Mouse (Mus musculus): ENCODE data around the gene St6gal2. TPM values are rescaled to one million over a fixed set of nuclear protein-coding genes. Genes with fewer than 3 reads are reported as not detected.

Gene St6gal2
- polyA plus RNA-seq (2015; fragmentation: Nextera tagmentation; extraction: Ambion mirVana), result 29.0 and 32.6 TPM in 2 replicates

DNA sequence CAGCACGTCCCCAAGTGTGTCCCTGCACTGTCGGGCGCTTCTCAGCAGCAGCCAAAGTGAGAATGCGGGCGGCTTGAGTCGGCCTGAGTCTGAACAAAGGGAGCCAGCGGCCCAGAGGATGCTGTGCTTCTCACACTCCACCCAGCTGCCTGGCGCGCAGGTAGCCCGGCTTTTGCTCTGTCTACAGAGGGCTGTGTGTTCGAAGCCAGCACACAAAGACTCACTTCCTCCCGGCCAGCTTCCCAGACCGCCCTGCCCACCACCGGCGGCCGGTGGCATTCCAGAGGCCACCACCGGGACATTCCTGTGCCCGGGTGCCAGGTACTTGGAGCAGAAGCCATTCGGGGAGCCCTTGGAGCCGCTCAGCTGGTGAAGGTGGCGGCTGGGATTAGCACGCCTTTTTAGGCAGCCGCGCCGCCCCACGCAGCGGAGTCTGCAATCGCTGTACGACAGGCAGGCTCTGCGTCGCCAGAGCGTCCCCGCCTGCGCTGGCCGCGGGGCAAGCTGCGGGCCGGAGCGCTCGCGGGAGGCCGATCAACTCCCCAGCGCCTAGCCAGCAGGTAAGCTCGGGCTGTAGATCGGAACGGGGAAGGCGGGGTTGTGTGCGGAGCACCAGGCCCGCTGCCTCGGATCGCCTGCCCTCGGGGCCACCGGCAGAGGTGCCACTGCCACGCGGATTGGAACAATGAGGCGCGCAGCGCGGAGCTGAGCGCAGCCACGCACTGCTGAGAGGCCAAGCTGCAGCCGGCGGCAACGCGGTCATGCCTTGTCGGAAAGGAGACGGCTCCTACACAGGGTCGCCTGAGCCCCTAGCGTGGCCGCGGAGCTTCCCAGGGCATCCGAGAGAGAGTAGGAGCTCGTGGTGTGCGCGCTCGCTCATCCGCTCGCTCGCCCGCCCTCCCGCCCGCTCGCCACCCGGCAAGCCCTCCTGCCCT lies at the start of gene St6gal2:
Gene St6gal2 (plus strand): TSS at position 133 of the 935 bp plus-strand sequence.
- H3K9ac ChIP-seq (replicated peaks; ENCODE audit: low read depth, low read length), result peak within 1 kb of the TSS; percentile 98
- peak within 1 kb of the TSS; percentile 90 for H3K27ac ChIP-seq (ENCODE audit: low read length)
- peak within 1 kb of the TSS; percentile 75 for H3K4me3 ChIP-seq (replicated peaks; ENCODE audit: low read length)
- peak; percentile 92 for ATAC-seq
- H3K4me1 ChIP-seq (replicated peaks; ENCODE audit: control insufficient read depth, insufficient read depth, low read length), result peaks cover 10% of the 10 kb centered on the region
- H3K27me3 ChIP-seq (replicated peaks; ENCODE audit: control insufficient read depth, insufficient read depth, low read length), result no peaks in the 10 kb centered on the region
- under 1% methylated on average over 84 of the region's 84 CpGs for WGBS
- peak within 1 kb of the TSS; percentile 61 for H3K4me2 ChIP-seq (ENCODE audit: low read length)
- H3K36me3 ChIP-seq (ENCODE audit: control insufficient read depth, insufficient read depth), result no peaks in the 10 kb centered on the region
- no peaks in the 10 kb centered on the region for H3K9me3 ChIP-seq (ENCODE audit: control insufficient read depth, low read length)

- Histone ChIP-seq H3K27me3 (replicated peaks; ENCODE audit: control insufficient read depth, insufficient read depth, low read length) (no peaks in the 10 kb centered on the region), H3K4me1 (replicated peaks; ENCODE audit: control insufficient read depth, insufficient read depth, low read length) (no peaks in the 10 kb centered on the region), H3K27ac (ENCODE audit: low read length) (no peak overlapping the region), H3K36me3 (ENCODE audit: control insufficient read depth, insufficient read depth) (no peaks in the 10 kb centered on the region), H3K4me2 (ENCODE audit: low read length) (no peak overlapping the region), H3K9me3 (ENCODE audit: control insufficient read depth, low read length) (no peaks in the 10 kb centered on the region), H3K4me3 (replicated peaks; ENCODE audit: low read length) (no peak overlapping the region), H3K9ac (replicated peaks; ENCODE audit: low read depth, low read length) (no peak overlapping the region)
- WGBS, result 71% methylated on average over 2 of the region's 2 CpGs
- ATAC-seq, result peak; percentile 73
Observed at GRCm38 (mm10) chr17:55406043-55406442, 39.1 kb upstream of the St6gal2 start.

DNA sequence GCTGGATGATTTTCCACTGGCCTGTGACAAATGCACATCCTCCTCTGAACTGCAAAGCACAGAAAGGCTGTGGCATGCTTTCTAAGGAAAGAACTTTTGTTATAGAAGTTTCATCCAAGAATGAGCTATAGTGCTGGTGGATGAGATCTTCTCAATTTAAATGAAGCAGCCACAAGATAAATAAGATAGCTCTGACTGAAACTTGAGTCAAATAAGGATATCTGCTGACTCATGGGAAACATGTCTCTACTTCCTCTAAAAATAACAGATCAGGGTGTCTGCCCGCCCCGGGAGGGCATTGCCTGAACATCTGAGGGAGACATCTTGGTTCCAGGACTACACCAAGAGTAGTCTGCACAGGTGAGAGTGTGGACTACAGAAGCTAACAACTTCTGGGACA lies 28.7 kb upstream of the St6gal2 start:
- no peaks in the 10 kb centered on the region for H3K9me3 ChIP-seq (ENCODE audit: control insufficient read depth, low read length)
- no peaks in the 10 kb centered on the region for H3K27me3 ChIP-seq (replicated peaks; ENCODE audit: control insufficient read depth, insufficient read depth, low read length)
- no peak overlapping the region for H3K9ac ChIP-seq (replicated peaks; ENCODE audit: low read depth, low read length)
- no peaks in the 10 kb centered on the region for H3K4me1 ChIP-seq (replicated peaks; ENCODE audit: control insufficient read depth, insufficient read depth, low read length)
- no peak for ATAC-seq
- H3K4me3 ChIP-seq (replicated peaks; ENCODE audit: low read length), result no peak overlapping the region
- 95% methylated on average over 2 of the region's 2 CpGs for WGBS
- no peak overlapping the region for H3K27ac ChIP-seq (ENCODE audit: low read length)
- H3K36me3 ChIP-seq (ENCODE audit: control insufficient read depth, insufficient read depth), result no peaks in the 10 kb centered on the region
- no peak overlapping the region for H3K4me2 ChIP-seq (ENCODE audit: low read length)

GRCm38 (mm10) chr17:55446185-55446527 lies 974 bp downstream of the St6gal2 start:
- Histone ChIP-seq H3K4me1 (replicated peaks; ENCODE audit: control insufficient read depth, insufficient read depth, low read length) (peaks cover 10% of the 10 kb centered on the region), H3K27me3 (replicated peaks; ENCODE audit: control insufficient read depth, insufficient read depth, low read length) (no peaks in the 10 kb centered on the region), H3K4me2 (ENCODE audit: low read length) (peak overlapping the region; percentile 61), H3K27ac (ENCODE audit: low read length) (peak overlapping the region; percentile 90), H3K9me3 (ENCODE audit: control insufficient read depth, low read length) (no peaks in the 10 kb centered on the region), H3K9ac (replicated peaks; ENCODE audit: low read depth, low read length) (peak overlapping the region; percentile 98), H3K4me3 (replicated peaks; ENCODE audit: low read length) (peak overlapping the region; percentile 75), H3K36me3 (ENCODE audit: control insufficient read depth, insufficient read depth) (no peaks in the 10 kb centered on the region)
- peak; percentile 51 for ATAC-seq
- WGBS, result 0% methylated on average over 6 of the region's 6 CpGs

DNA sequence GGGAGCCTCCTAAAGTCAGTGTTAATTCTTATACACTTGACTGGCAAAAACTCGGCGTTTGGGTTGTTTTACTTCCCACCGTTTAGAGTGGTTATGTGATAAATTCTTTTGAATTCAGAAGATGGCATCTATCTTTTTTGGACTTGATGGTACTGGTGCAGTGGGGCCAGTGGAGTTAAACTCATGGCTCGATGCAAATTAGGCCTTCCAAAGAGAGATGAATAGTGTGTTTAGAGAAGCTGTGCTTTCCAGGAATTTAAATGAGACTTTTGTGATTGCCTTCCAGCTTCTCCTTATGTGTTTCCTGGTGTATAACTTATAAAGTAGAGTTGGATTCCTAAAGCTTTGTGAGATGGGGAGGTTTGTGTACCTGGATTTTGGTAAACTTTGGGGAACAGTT lies 1.5 kb downstream of the St6gal2 start:
- 8% methylated on average over 4 of the region's 4 CpGs for WGBS
- H3K36me3 ChIP-seq (ENCODE audit: control insufficient read depth, insufficient read depth), result no peaks in the 10 kb centered on the region
- H3K4me2 ChIP-seq (ENCODE audit: low read length), result peak overlapping the region; percentile 61
- H3K9ac ChIP-seq (replicated peaks; ENCODE audit: low read depth, low read length), result peak overlapping the region; percentile 98
- peaks cover 10% of the 10 kb centered on the region for H3K4me1 ChIP-seq (replicated peaks; ENCODE audit: control insufficient read depth, insufficient read depth, low read length)
- ATAC-seq, result no peak
- peak overlapping the region; percentile 90 for H3K27ac ChIP-seq (ENCODE audit: low read length)
- no peaks in the 10 kb centered on the region for H3K9me3 ChIP-seq (ENCODE audit: control insufficient read depth, low read length)
- no peaks in the 10 kb centered on the region for H3K27me3 ChIP-seq (replicated peaks; ENCODE audit: control insufficient read depth, insufficient read depth, low read length)
- peak overlapping the region; percentile 75 for H3K4me3 ChIP-seq (replicated peaks; ENCODE audit: low read length)

DNA sequence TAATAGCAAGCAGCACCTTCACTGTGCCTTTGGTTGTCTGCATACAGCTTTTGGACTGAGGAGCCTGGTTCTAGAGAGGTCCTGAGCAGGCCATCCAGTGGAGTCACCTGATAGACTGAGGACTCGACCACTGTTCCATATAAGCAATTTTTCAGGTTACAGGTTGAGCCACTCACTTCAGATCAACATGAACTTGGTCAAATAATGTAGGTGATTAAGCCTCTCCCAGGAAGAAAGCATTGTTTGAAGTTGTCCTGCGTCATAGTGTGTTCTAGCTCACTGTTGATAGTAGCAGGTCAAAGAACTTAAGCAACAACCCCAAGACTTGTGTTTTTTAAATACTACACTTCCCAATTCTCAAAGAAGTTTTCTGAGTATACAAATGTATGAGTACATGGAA lies 5.8 kb downstream of the St6gal2 start:
- ATAC-seq, result no peak
- Histone ChIP-seq H3K36me3 (ENCODE audit: control insufficient read depth, insufficient read depth) (no peaks in the 10 kb centered on the region), H3K27me3 (replicated peaks; ENCODE audit: control insufficient read depth, insufficient read depth, low read length) (no peaks in the 10 kb centered on the region), H3K27ac (ENCODE audit: low read length) (no peak overlapping the region), H3K4me2 (ENCODE audit: low read length) (no peak overlapping the region), H3K4me3 (replicated peaks; ENCODE audit: low read length) (no peak overlapping the region), H3K9me3 (ENCODE audit: control insufficient read depth, low read length) (no peaks in the 10 kb centered on the region), H3K4me1 (replicated peaks; ENCODE audit: control insufficient read depth, insufficient read depth, low read length) (peaks cover 5% of the 10 kb centered on the region), H3K9ac (replicated peaks; ENCODE audit: low read depth, low read length) (no peak overlapping the region)
- WGBS, result 82% methylated on average over 2 of the region's 2 CpGs

GRCm38 (mm10) chr17:55454487-55454886 lies 9.3 kb downstream of the St6gal2 start:
- Histone ChIP-seq H3K9ac (replicated peaks; ENCODE audit: low read depth, low read length) (no peak overlapping the region), H3K36me3 (ENCODE audit: control insufficient read depth, insufficient read depth) (no peaks in the 10 kb centered on the region), H3K9me3 (ENCODE audit: control insufficient read depth, low read length) (no peaks in the 10 kb centered on the region), H3K4me1 (replicated peaks; ENCODE audit: control insufficient read depth, insufficient read depth, low read length) (peaks cover 2% of the 10 kb centered on the region; the same call in 1 of the 2 replicates), H3K27me3 (replicated peaks; ENCODE audit: control insufficient read depth, insufficient read depth, low read length) (no peaks in the 10 kb centered on the region), H3K27ac (ENCODE audit: low read length) (no peak overlapping the region), H3K4me2 (ENCODE audit: low read length) (no peak overlapping the region), H3K4me3 (replicated peaks; ENCODE audit: low read length) (no peak overlapping the region)
- WGBS, result 69% methylated on average over 3 of the region's 3 CpGs
- ATAC-seq, result no peak

GRCm38 (mm10) chr17:55460187-55460586 lies 15.0 kb downstream of the St6gal2 start:
- Histone ChIP-seq H3K27me3 (replicated peaks; ENCODE audit: control insufficient read depth, insufficient read depth, low read length) (no peaks in the 10 kb centered on the region), H3K27ac (ENCODE audit: low read length) (no peak overlapping the region), H3K4me2 (ENCODE audit: low read length) (no peak overlapping the region), H3K36me3 (ENCODE audit: control insufficient read depth, insufficient read depth) (no peaks in the 10 kb centered on the region), H3K4me1 (replicated peaks; ENCODE audit: control insufficient read depth, insufficient read depth, low read length) (peaks cover 2% of the 10 kb centered on the region; the same call in 1 of the 2 replicates), H3K4me3 (replicated peaks; ENCODE audit: low read length) (no peak overlapping the region), H3K9me3 (ENCODE audit: control insufficient read depth, low read length) (no peaks in the 10 kb centered on the region), H3K9ac (replicated peaks; ENCODE audit: low read depth, low read length) (no peak overlapping the region)
- 80% methylated on average over 1 of the region's 1 CpGs for WGBS
- ATAC-seq, result no peak

GRCm38 (mm10) chr17:55467579-55467978 lies 22.4 kb downstream of the St6gal2 start:
- H3K27me3 ChIP-seq (replicated peaks; ENCODE audit: control insufficient read depth, insufficient read depth, low read length), result no peaks in the 10 kb centered on the region
- H3K4me2 ChIP-seq (ENCODE audit: low read length), result no peak overlapping the region
- no peak overlapping the region for H3K27ac ChIP-seq (ENCODE audit: low read length)
- no peak for ATAC-seq
- no peak overlapping the region for H3K4me3 ChIP-seq (replicated peaks; ENCODE audit: low read length)
- H3K4me1 ChIP-seq (replicated peaks; ENCODE audit: control insufficient read depth, insufficient read depth, low read length), result no peaks in the 10 kb centered on the region
- H3K9ac ChIP-seq (replicated peaks; ENCODE audit: low read depth, low read length), result no peak overlapping the region
- 94% methylated on average over 3 of the region's 3 CpGs for WGBS
- no peaks in the 10 kb centered on the region for H3K36me3 ChIP-seq (ENCODE audit: control insufficient read depth, insufficient read depth)
- H3K9me3 ChIP-seq (ENCODE audit: control insufficient read depth, low read length), result no peaks in the 10 kb centered on the region

All from forebrain, embryonic 16.5 days (tissue).